Mouse (Mus musculus): ENCODE measurements around the gene Wwox. TPM values are rescaled to one million over a fixed set of nuclear protein-coding genes. Genes with fewer than 3 reads are reported as not detected.
A peak's percentile ranks its signal among the peaks of the same experiment; 100 is the strongest.

Gene Wwox
- polyA plus RNA-seq, 1 experiment from 2014 or later, result 9.9 TPM

DNA sequence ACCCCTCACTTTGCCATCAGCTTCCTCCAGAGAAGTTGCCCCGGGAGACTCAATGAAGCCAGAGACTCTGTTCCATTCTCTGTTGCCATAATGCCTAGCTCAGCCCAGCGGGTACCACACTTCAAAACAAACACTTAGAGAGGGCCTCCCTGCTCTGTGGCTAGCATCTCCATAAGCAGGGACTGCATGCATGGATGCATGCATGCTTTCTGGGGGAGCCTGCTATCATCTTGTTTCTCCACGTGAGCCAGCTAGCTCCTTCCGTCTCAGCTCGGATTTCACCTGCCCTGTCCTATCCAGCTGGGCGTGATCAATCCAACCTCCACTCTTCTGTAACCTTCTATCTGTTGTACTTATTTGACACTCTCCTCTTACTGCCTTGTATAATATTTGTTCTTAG is 675.0 kb downstream of the Wwox start:
- 41% methylated on average over 6 of the region's 6 CpGs for WGBS
- no peak for DNase-seq (ENCODE audit: low spot score)
- peaks cover 14% of the 10 kb centered on the region for H3K4me1 ChIP-seq

GRCm38 (mm10) chr8:115126081-115126480 is 686.6 kb downstream of the Wwox start:
- DNase-seq (ENCODE audit: low spot score), result no peak
- Histone ChIP-seq H3K27me3 (replicated peaks; ENCODE audit: low read depth, poor library complexity, severe bottlenecking) (no peaks in the 10 kb centered on the region), H3K9me3 (no peaks in the 10 kb centered on the region), H3K27ac (replicated peaks) (no peak overlapping the region), H3K36me3 (replicated peaks) (no peaks in the 10 kb centered on the region), H3K4me3 (no peak overlapping the region), H3K4me1 (no peaks in the 10 kb centered on the region)
- 77% methylated on average over 7 of the region's 7 CpGs for WGBS

More for the DNA sequence above, 675.0 kb downstream of the Wwox start:
- Histone ChIP-seq H3K4me3 (no peak overlapping the region), H3K36me3 (replicated peaks) (no peaks in the 10 kb centered on the region), H3K27me3 (replicated peaks; ENCODE audit: low read depth, poor library complexity, severe bottlenecking) (no peaks in the 10 kb centered on the region), H3K27ac (replicated peaks) (no peak overlapping the region), H3K9me3 (no peaks in the 10 kb centered on the region)

GRCm38 (mm10) chr8:115126674-115127073 is 687.2 kb downstream of the Wwox start:
- no peaks in the 10 kb centered on the region for H3K4me1 ChIP-seq
- WGBS, result 90% methylated on average over 5 of the region's 5 CpGs
- DNase-seq (ENCODE audit: low spot score), result no peak
- H3K27ac ChIP-seq (replicated peaks), result no peak overlapping the region
- no peaks in the 10 kb centered on the region for H3K9me3 ChIP-seq
- H3K4me3 ChIP-seq, result no peak overlapping the region
- H3K27me3 ChIP-seq (replicated peaks; ENCODE audit: low read depth, poor library complexity, severe bottlenecking), result no peaks in the 10 kb centered on the region
- H3K36me3 ChIP-seq (replicated peaks), result no peaks in the 10 kb centered on the region

- Histone ChIP-seq H3K9me3 (no peaks in the 10 kb centered on the region), H3K36me3 (replicated peaks) (no peaks in the 10 kb centered on the region), H3K4me1 (0 out of 2 replicates have a peak, but pooled peaks cover 2% of the 10 kb centered on the region), H3K4me3 (no peak overlapping the region), H3K27me3 (replicated peaks; ENCODE audit: low read depth, poor library complexity, severe bottlenecking) (0 out of 2 replicates have a peak, but pooled peaks cover 6% of the 10 kb centered on the region), H3K27ac (replicated peaks) (no peak overlapping the region)
- 93% methylated on average over 4 of the region's 4 CpGs for WGBS
- no peak for DNase-seq (ENCODE audit: low spot score)
These were observed 689.9 kb downstream of the Wwox start for GRCm38 (mm10) chr8:115129307-115129706.

DNA sequence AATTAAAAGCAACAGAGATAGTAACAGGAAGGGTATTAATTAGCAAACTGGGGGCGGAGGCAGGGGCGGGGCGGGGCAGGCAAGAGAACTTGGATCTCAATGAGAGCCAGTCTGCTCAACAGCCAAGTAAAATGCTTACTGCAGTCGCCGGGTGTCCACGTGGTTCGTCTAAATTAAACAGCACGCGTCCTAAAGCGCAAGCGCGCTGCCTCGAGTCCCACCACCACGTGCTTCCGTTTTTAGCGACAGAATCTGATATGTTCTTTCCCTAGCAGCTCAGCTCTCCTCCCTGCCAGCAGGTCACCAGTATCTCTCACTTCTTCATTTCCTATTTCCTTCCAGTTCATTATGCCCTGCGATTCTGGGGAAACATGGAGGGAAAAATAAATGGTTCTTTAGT is 693.7 kb downstream of the Wwox start:
- Histone ChIP-seq H3K4me3 (no peak overlapping the region), H3K27ac (replicated peaks) (no peak overlapping the region), H3K4me1 (0 out of 2 replicates have a peak, but pooled peaks cover 2% of the 10 kb centered on the region), H3K27me3 (replicated peaks; ENCODE audit: low read depth, poor library complexity, severe bottlenecking) (0 out of 2 replicates have a peak, but pooled peaks cover 6% of the 10 kb centered on the region), H3K9me3 (no peaks in the 10 kb centered on the region), H3K36me3 (replicated peaks) (no peaks in the 10 kb centered on the region)
- WGBS, result 82% methylated on average over 17 of the region's 17 CpGs
- DNase-seq (ENCODE audit: low spot score), result no peak

DNA sequence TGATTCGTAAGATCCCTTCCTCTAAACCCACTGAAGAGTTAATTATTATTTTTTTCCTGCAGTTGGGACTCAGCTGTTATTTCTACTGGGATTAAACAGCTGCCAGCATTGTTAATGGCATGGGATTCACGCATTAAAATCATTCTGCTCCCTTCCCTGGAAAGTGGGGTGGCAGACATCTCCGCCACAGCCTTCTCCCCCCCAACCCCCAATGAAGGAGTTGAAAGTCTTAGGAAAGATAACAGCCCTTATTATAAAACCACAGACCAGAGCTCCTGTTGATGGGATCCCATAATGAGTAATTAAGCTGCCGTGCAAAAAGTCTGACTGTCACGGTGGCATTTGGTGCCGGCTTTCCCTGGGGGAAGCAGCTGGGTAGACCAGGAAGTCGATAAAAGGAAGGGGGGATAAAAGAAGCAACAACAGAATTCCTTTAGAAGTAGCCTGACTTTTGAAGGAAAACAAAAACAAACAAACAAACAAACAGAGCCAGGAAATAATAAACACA is 694.3 kb downstream of the Wwox start:
- Histone ChIP-seq H3K4me1 (0 out of 2 replicates have a peak, but pooled peaks cover 2% of the 10 kb centered on the region), H3K27me3 (replicated peaks; ENCODE audit: low read depth, poor library complexity, severe bottlenecking) (0 out of 2 replicates have a peak, but pooled peaks cover 6% of the 10 kb centered on the region), H3K4me3 (no peak overlapping the region), H3K9me3 (no peaks in the 10 kb centered on the region), H3K27ac (replicated peaks) (no peak overlapping the region), H3K36me3 (replicated peaks) (no peaks in the 10 kb centered on the region)
- DNase-seq (ENCODE audit: low spot score), result no peak
- 54% methylated on average over 7 of the region's 7 CpGs for WGBS

GRCm38 (mm10) chr8:115136888-115137287 is 697.4 kb downstream of the Wwox start:
- H3K27me3 ChIP-seq (replicated peaks; ENCODE audit: low read depth, poor library complexity, severe bottlenecking), result 0 out of 2 replicates have a peak, but pooled peaks cover 4% of the 10 kb centered on the region
- H3K27ac ChIP-seq (replicated peaks), result no peak overlapping the region
- no peak for DNase-seq (ENCODE audit: low spot score)
- no peaks in the 10 kb centered on the region for H3K9me3 ChIP-seq
- H3K4me3 ChIP-seq, result no peak overlapping the region
- peaks cover 10% of the 10 kb centered on the region for H3K4me1 ChIP-seq
- WGBS, result 89% methylated on average over 10 of the region's 10 CpGs
- H3K36me3 ChIP-seq (replicated peaks), result no peaks in the 10 kb centered on the region

DNA sequence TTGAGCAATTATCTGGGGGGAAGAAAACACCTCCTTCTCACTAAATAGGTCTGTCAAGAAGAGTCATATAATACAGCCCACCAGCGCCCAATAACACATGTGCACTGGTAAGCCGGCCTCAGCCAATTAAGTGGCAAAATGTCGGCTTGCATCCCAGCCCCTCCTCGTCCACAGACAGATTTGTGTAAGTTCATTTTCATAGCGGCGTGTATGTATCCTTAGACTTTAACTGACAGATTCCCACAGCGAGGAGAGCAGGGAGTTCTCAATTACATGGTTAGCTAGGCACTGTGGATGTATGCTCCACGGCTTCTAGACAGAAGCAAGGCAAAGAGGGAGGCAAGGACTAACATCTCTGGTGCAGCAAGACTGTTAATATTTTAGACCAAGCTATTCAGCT is 702.2 kb downstream of the Wwox start:
- peaks cover 38% of the 10 kb centered on the region for H3K4me1 ChIP-seq
- no peak overlapping the region for H3K27ac ChIP-seq (replicated peaks)
- H3K9me3 ChIP-seq, result no peaks in the 10 kb centered on the region
- no peaks in the 10 kb centered on the region for H3K36me3 ChIP-seq (replicated peaks)
- DNase-seq (ENCODE audit: low spot score), result no peak
- H3K27me3 ChIP-seq (replicated peaks; ENCODE audit: low read depth, poor library complexity, severe bottlenecking), result peaks cover 22% of the 10 kb centered on the region
- no peak overlapping the region for H3K4me3 ChIP-seq
- WGBS, result 66% methylated on average over 8 of the region's 8 CpGs

GRCm38 (mm10) chr8:115143530-115144320 is 704.3 kb downstream of the Wwox start:
- DNase-seq (ENCODE audit: low spot score), result peak; percentile 41
- H3K4me1 ChIP-seq, result peaks cover 41% of the 10 kb centered on the region
- H3K4me3 ChIP-seq, result no peak overlapping the region
- no peaks in the 10 kb centered on the region for H3K36me3 ChIP-seq (replicated peaks)
- WGBS, result 21% methylated on average over 9 of the region's 9 CpGs
- no peaks in the 10 kb centered on the region for H3K9me3 ChIP-seq
- H3K27me3 ChIP-seq (replicated peaks; ENCODE audit: low read depth, poor library complexity, severe bottlenecking), result peaks cover 41% of the 10 kb centered on the region
- peak overlapping the region; percentile 61; the same call in 1 of the 2 replicates for H3K27ac ChIP-seq (replicated peaks)

DNA sequence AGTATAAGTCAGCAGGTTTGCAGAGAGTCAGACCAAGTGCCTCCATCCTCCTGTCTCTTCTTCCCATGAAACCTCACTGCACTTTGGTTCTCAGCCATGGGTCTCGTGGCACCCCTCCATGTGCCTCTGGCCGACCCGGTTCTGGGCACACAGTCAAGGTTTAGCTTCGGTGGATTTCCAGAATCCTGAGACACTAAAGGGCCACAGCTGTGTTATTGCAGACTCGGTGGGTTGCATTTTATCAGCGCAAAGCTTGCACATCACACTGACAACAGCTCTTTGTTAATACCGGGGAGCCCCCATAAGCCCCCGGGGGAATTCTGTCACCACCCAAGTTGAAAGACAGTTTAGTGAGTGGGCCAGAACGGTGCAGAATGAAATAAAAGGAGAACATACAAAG is 707.6 kb downstream of the Wwox start:
- H3K9me3 ChIP-seq, result no peaks in the 10 kb centered on the region
- no peak overlapping the region for H3K27ac ChIP-seq (replicated peaks)
- H3K4me1 ChIP-seq, result peaks cover 49% of the 10 kb centered on the region
- H3K4me3 ChIP-seq, result no peak overlapping the region
- 50% methylated on average over 9 of the region's 9 CpGs for WGBS
- peaks cover 55% of the 10 kb centered on the region for H3K27me3 ChIP-seq (replicated peaks; ENCODE audit: low read depth, poor library complexity, severe bottlenecking)
- no peak for DNase-seq (ENCODE audit: low spot score)
- no peaks in the 10 kb centered on the region for H3K36me3 ChIP-seq (replicated peaks)

DNA sequence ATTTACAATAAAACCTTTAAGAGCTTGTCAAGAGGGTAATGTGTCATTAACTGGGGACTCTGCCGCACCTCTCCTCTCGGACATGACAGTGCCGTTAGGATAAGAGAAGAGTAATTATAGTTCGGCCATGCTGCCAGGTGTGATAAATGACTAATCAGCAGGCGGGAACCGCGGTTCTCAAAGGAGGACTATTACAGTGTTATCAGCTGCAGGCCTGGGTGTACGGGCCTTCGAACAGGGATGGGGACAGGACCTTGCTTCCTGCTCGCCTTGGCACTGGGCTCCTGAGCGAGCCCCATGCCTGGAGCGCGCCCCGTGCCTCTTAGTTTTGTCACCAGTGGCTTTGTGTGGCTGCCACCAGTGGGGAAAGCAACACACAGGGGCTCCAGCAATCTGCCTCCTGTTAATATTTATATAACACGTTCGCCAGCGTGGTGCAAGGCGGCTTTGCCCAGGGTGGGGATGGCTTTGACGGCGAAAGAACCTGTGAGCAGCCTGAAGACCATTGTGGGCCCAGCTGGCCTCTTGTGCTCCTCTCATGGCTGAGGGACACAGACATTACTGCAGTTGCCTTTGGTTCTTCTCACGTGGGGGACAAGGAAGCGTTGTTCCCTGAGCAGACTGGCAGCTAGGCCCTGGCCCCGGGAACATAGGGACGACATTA is 711.1 kb downstream of the Wwox start:
- H3K27me3 ChIP-seq (replicated peaks; ENCODE audit: low read depth, poor library complexity, severe bottlenecking), result peaks cover 52% of the 10 kb centered on the region
- 72% methylated on average over 24 of the region's 24 CpGs for WGBS
- no peak for DNase-seq (ENCODE audit: low spot score)
- H3K4me3 ChIP-seq, result no peak overlapping the region
- H3K27ac ChIP-seq (replicated peaks), result peak overlapping the region; percentile 26
- peaks cover 22% of the 10 kb centered on the region for H3K4me1 ChIP-seq
- no peaks in the 10 kb centered on the region for H3K36me3 ChIP-seq (replicated peaks)
- no peaks in the 10 kb centered on the region for H3K9me3 ChIP-seq

GRCm38 (mm10) chr8:115151416-115151815 is 712.0 kb downstream of the Wwox start:
- Histone ChIP-seq H3K36me3 (replicated peaks) (no peaks in the 10 kb centered on the region), H3K4me3 (no peak overlapping the region), H3K27me3 (replicated peaks; ENCODE audit: low read depth, poor library complexity, severe bottlenecking) (peaks cover 43% of the 10 kb centered on the region), H3K9me3 (no peaks in the 10 kb centered on the region), H3K4me1 (peaks cover 22% of the 10 kb centered on the region), H3K27ac (replicated peaks) (no peak overlapping the region)
- no peak for DNase-seq (ENCODE audit: low spot score)
- WGBS, result 19% methylated on average over 6 of the region's 6 CpGs

Data from embryonic facial prominence, embryonic 10.5 days (tissue).